Mouse (Mus musculus) limb, embryonic 11.5 days (tissue): ENCODE results near the gene Hivep1. TPM values are rescaled to one million over a fixed set of nuclear protein-coding genes. Genes with fewer than 3 reads are reported as not detected.

Experiments
- ATAC-seq: fragments of 200-750 bp; cut with Nextera tagmentation; 2 replicates; pipeline ENCODE4 v1.8.0; 2017; ENCODE audit warnings: low read depth; ENCODE audit not compliant: insufficient number of reproducible peaks, low FRiP score, low TSS enrichment
- DNase-seq: peaks from one replicate; pipeline ENCODE4 v3.0.0-alpha.2; 2015; ENCODE audit warnings: low spot score
- H3K27ac ChIP-seq: fragments of 300-500 bp; sonication (generic); replicated peaks from 2 replicates; pipeline ENCODE4 v1.5.1; 2014; ENCODE audit warnings: low read depth, mild to moderate bottlenecking, low read length
- H3K27me3 ChIP-seq: fragments of 300-500 bp; sonication (generic); 2 replicates; pipeline ENCODE4 v1.6.1; 2014; ENCODE audit warnings: mild to moderate bottlenecking, low read length, mixed read lengths; ENCODE audit not compliant: control insufficient read depth, insufficient read depth
- H3K36me3 ChIP-seq: fragments of 300-500 bp; sonication (generic); 2 replicates; pipeline ENCODE4 v1.6.1; 2014; ENCODE audit warnings: mild to moderate bottlenecking, low read length, moderate library complexity, mixed read lengths; ENCODE audit not compliant: control insufficient read depth, insufficient read depth
- H3K4me1 ChIP-seq: fragments of 300-500 bp; sonication (generic); 2 replicates; pipeline ENCODE4 v1.6.1; 2014; ENCODE audit warnings: low read length, mixed read lengths; ENCODE audit not compliant: control insufficient read depth, insufficient read depth
- H3K4me2 ChIP-seq: fragments of 300-500 bp; sonication (generic); 2 replicates; pipeline ENCODE4 v1.6.1; 2014; ENCODE audit warnings: low read depth, mild to moderate bottlenecking, moderate library complexity; ENCODE audit not compliant: severe bottlenecking
- H3K4me3 ChIP-seq: fragments of 300-500 bp; sonication (generic); 2 replicates; pipeline ENCODE4 v1.5.1; 2014; ENCODE audit warnings: low read depth, low read length
- H3K9ac ChIP-seq: fragments of 300-500 bp; sonication (generic); 2 replicates; pipeline ENCODE4 v1.6.1; 2014; ENCODE audit warnings: mild to moderate bottlenecking, low read length
- H3K9me3 ChIP-seq: fragments of 300-500 bp; sonication (generic); 2 replicates; pipeline ENCODE4 v1.6.1; 2016; ENCODE audit warnings: low read length; ENCODE audit not compliant: control insufficient read depth
- WGBS: fragments of 180-500 bp; shearing (Covaris S2); extraction: QIAGEN DNeasy Blood & Tissue Kit; methylation state at CpG from one replicate; pipeline ENCODE4 v1.1.7; 2014; 5-methylcytosine and 5-hydroxymethylcytosine counted together
- polyA plus RNA-seq: library from polyadenylated mRNA; unstranded; fragments of >200 nt; fragmentation: Nextera tagmentation; extraction: Ambion mirVana; gene quantifications from 2 replicates; pipeline ENCODE4 v1.2.1, GENCODE M21; 2014

Gene Hivep1
- polyA plus RNA-seq, 1 experiment from 2014 or later, result 8.7 TPM

- Histone ChIP-seq H3K9ac (no peak overlapping the region), H3K9me3 (no peaks in the 10 kb centered on the region), H3K4me3 (no peak overlapping the region), H3K27me3 (no peaks in the 10 kb centered on the region), H3K36me3 (no peaks in the 10 kb centered on the region), H3K4me1 (peaks cover 4% of the 10 kb centered on the region; the same call in 1 of the 2 replicates), H3K4me2 (no peak overlapping the region), H3K27ac (no peak overlapping the region)
- no peak for ATAC-seq
- 86% methylated on average over 3 of the region's 3 CpGs for WGBS
- DNase-seq, result no peak
These were observed 58.6 kb downstream of the Hivep1 start for GRCm38 (mm10) chr13:42110416-42110815.

DNA sequence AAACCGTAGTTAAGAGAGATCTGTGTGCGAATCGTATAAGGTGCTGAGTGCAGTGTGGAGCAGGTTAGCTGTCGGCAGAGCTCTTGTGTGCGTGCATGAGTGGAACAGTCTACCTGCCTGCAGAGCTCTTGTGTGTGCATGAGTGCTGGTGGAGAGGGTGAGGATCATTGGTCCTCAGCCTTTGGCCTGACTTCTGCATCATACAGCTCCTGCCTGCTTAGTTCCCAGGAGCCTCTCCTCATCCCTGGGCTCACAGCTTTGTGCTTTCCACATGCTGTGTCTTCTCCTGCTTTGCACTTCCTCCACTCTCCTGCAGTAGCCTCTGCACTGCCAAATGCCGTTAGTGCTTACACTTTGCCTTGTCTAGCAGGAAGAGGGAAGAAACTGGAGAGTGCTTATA lies 60.2 kb downstream of the Hivep1 start:
- no peaks in the 10 kb centered on the region for H3K36me3 ChIP-seq
- H3K27me3 ChIP-seq, result no peaks in the 10 kb centered on the region
- ATAC-seq (no peak), DNase-seq (no peak)
- H3K4me2 ChIP-seq, result no peak overlapping the region
- H3K9me3 ChIP-seq, result no peaks in the 10 kb centered on the region
- H3K27ac ChIP-seq, result no peak overlapping the region
- peaks cover 4% of the 10 kb centered on the region; the same call in 1 of the 2 replicates for H3K4me1 ChIP-seq
- no peak overlapping the region for H3K4me3 ChIP-seq
- 85% methylated on average over 6 of the region's 6 CpGs for WGBS
- no peak overlapping the region for H3K9ac ChIP-seq

DNA sequence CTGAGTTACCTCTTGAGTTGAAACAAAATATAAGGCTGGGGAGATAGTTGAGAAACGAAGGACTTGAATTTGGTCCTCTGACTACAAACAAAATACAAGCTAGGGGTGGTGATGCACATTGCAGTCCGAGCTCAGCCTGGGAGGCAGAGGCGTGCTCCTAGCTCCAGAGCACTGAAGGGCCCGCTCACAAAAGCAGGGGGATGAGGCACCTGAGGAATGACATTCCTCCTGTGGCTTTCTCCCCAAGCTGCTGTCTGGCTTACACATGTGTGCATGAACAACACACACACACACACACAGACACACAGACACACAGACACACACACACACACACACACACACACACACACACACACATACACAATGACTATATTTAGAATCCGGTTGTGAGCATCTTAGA lies 60.9 kb downstream of the Hivep1 start:
- H3K27me3 ChIP-seq, result no peaks in the 10 kb centered on the region
- WGBS, result 80% methylated on average over 5 of the region's 5 CpGs
- H3K9ac ChIP-seq, result no peak overlapping the region

GRCm38 (mm10) chr13:42113601-42114000 lies 61.8 kb downstream of the Hivep1 start:
- Histone ChIP-seq H3K27ac (no peak overlapping the region), H3K9me3 (no peaks in the 10 kb centered on the region), H3K27me3 (no peaks in the 10 kb centered on the region), H3K36me3 (no peaks in the 10 kb centered on the region), H3K4me2 (no peak overlapping the region), H3K9ac (no peak overlapping the region), H3K4me3 (no peak overlapping the region), H3K4me1 (peaks cover 4% of the 10 kb centered on the region; the same call in 1 of the 2 replicates)
- DNase-seq, result no peak
- no peak for ATAC-seq
- 95% methylated on average over 7 of the region's 7 CpGs for WGBS

More for the DNA sequence above, 60.9 kb downstream of the Hivep1 start:
- no peak overlapping the region for H3K27ac ChIP-seq
- DNase-seq, result no peak
- no peak overlapping the region for H3K4me2 ChIP-seq
- no peak for ATAC-seq
- H3K9me3 ChIP-seq, result no peaks in the 10 kb centered on the region
- peaks cover 4% of the 10 kb centered on the region; the same call in 1 of the 2 replicates for H3K4me1 ChIP-seq
- H3K36me3 ChIP-seq, result no peaks in the 10 kb centered on the region
- H3K4me3 ChIP-seq, result no peak overlapping the region

DNA sequence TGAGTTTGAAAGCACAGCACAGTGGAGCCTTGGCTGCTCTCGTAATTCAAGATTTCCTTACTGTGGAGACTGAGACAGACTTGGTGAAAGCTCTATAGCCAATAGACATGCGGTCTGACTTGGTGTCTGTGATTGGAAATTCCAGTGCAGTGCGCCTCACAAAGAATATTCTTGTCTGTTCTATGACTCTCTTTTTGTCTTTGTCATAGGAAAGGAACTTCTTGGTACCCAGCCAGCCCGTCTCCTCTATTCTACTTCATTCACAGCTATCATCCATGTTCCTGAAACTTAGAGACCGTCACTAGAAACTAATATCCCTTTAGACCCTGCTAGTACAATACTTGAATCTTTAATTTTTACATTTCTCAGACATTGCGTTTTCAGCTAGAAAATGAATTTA lies 64.5 kb downstream of the Hivep1 start:
- Histone ChIP-seq H3K4me2 (no peak overlapping the region), H3K36me3 (no peaks in the 10 kb centered on the region), H3K4me3 (no peak overlapping the region), H3K4me1 (peaks cover 4% of the 10 kb centered on the region; the same call in 1 of the 2 replicates), H3K27me3 (no peaks in the 10 kb centered on the region), H3K9ac (no peak overlapping the region), H3K9me3 (no peaks in the 10 kb centered on the region), H3K27ac (no peak overlapping the region)
- ATAC-seq (no peak), DNase-seq (no peak)
- 90% methylated on average over 6 of the region's 6 CpGs for WGBS

- DNase-seq (no peak), ATAC-seq (no peak)
- Histone ChIP-seq H3K4me2 (no peak overlapping the region), H3K27me3 (no peaks in the 10 kb centered on the region), H3K4me1 (no peaks in the 10 kb centered on the region), H3K27ac (no peak overlapping the region), H3K4me3 (no peak overlapping the region), H3K9me3 (no peaks in the 10 kb centered on the region), H3K9ac (no peak overlapping the region), H3K36me3 (no peaks in the 10 kb centered on the region)
- WGBS, result 83% methylated on average over 2 of the region's 2 CpGs
These were observed 67.2 kb downstream of the Hivep1 start for GRCm38 (mm10) chr13:42119062-42119461.

DNA sequence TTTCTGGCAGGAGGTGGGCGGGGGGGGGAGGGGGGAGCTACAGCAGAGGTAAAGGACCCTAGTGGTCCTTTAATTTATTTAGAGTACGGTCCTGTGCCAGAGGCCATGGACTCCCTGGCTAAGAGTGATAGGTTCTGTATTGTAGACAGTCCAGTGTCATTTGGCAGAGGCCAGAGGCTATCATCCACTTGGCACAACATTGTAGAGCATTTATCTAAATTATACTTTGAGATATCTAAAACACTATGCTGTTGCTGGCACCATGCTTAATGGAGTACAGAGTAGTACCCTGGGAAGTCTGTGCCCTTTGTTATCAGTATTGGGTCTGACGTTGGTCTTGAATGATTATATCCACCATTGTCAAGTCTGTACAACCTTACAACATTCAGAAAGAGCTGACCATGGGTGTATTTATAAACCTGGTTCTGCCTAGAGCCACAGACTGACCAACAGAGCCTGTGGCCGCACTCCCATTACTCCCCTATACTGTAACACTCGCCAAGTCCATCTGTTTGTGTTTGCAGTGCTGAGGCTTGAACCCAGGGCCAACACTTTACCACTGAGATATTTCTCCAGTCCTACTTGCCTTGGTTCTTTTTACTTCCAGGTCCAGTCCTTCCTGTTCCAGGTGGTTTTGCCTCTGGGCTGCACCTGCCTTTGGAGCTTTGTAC lies 69.4 kb downstream of the Hivep1 start:
- Histone ChIP-seq H3K27ac (no peak overlapping the region), H3K9me3 (no peaks in the 10 kb centered on the region), H3K4me3 (no peak overlapping the region), H3K9ac (no peak overlapping the region), H3K4me2 (no peak overlapping the region), H3K4me1 (no peaks in the 10 kb centered on the region), H3K36me3 (no peaks in the 10 kb centered on the region), H3K27me3 (no peaks in the 10 kb centered on the region)
- DNase-seq, result no peak
- 88% methylated on average over 5 of the region's 5 CpGs for WGBS
- ATAC-seq, result no peak

GRCm38 (mm10) chr13:42121777-42122682 lies 70.2 kb downstream of the Hivep1 start:
- 78% methylated on average over 5 of the region's 5 CpGs for WGBS
- Histone ChIP-seq H3K9me3 (no peaks in the 10 kb centered on the region), H3K4me1 (no peaks in the 10 kb centered on the region), H3K36me3 (no peaks in the 10 kb centered on the region), H3K27me3 (no peaks in the 10 kb centered on the region), H3K4me2 (no peak overlapping the region), H3K27ac (no peak overlapping the region), H3K9ac (no peak overlapping the region), H3K4me3 (no peak overlapping the region)
- ATAC-seq, result no peak
- DNase-seq, result no peak
